Mouse (Mus musculus): ENCODE measurements around the gene Pex3. TPM values are rescaled to one million over a fixed set of nuclear protein-coding genes. Genes with fewer than 3 reads are reported as not detected.

Gene Pex3
- 17.3 and 17.6 TPM in 2 replicates for polyA plus RNA-seq (2015; fragmentation: Nextera tagmentation; extraction: Ambion mirVana)

GRCm38 (mm10) chr10:13552646-13553497 is at the start of gene Pex3, which contains the start of gene Adat2:
TSS of gene Pex3 (minus strand) at chr10:13553142.
TSS of gene Adat2 (plus strand) at chr10:13552894.

GRCm38 (mm10) chr10:13499331-13499730 is 53.6 kb downstream of the Pex3 start, which contains the start of gene Fuca2:
TSS of gene Fuca2 (plus strand) at chr10:13499540.

Other genes starting within 250 kb of the Pex3 start
- gene Phactr2, start 78.7 kb downstream of the Pex3 start, polyA plus RNA-seq (2015; fragmentation: Nextera tagmentation; extraction: Ambion mirVana): 22.7 and 24.9 TPM in 2 replicates
- 66.5 and 74.7 TPM in 2 replicates for gene Fuca2, start 53.6 kb downstream of the Pex3 start, polyA plus RNA-seq (2015; fragmentation: Nextera tagmentation; extraction: Ambion mirVana)
- 3.6 TPM in 2 replicates for gene Adat2, start 248 bp downstream of the Pex3 start, polyA plus RNA-seq (2015; fragmentation: Nextera tagmentation; extraction: Ambion mirVana)